Mouse (Mus musculus) kidney, adult 2 months (tissue): ENCODE data around the gene Lingo2.
"Not testable (repeated sequence)": the region's sequence is repeated elsewhere in the genome, so short reads cannot be mapped to it uniquely, and the experiment has no call there.

Experiments
- CTCF ChIP-seq: fragments of 200-500 bp; conservative IDR thresholded peaks from 2 replicates; pipeline ENCODE4 v1.5.1; 2011; ENCODE audit warnings: low read depth, mild to moderate bottlenecking, control low read depth, low read length, moderate library complexity, mixed read lengths; ENCODE audit not compliant: insufficient read depth, insufficient read length
- POLR2A ChIP-seq: fragments of 200-500 bp; IDR thresholded peaks from one replicate; pipeline ENCODE4 v1.6.1; 2011; ENCODE audit warnings: low read depth, low read length, control low read depth

- not testable (repeated sequence) for TF ChIP-seq CTCF, POLR2A
Measured at GRCm38 (mm10) chr4:36064701-36065100, 886.8 kb downstream of the Lingo2 start.
